ENCODE assay signal across 8 mouse cellular contexts in the genomic region with DNA sequence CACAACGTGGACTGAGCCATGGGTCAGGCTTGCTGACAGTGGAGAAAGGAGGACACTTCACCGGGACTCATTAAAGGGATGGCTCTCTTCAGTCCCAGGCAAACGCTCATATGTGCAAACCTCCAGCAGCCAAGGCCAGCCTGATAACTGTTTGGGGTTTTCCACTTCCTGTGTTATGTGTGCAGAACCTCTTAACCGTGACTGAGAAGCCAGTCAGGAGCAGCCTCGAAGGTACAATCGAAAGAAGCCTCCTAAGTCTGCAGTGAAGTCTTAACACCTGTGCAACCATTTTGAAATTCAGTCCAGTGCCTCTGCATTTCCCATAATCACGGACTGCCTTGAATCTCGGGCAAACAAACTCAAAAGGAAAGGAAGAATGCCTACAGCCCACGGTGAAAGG. TPM values are rescaled to one million over a fixed set of nuclear protein-coding genes. Genes with fewer than 3 reads are reported as not detected.
DNase-seq lines count a peak whose midpoint lies in the region; ATAC-seq lines count a peak whose summit lies in the region.

No protein-coding gene starts in this region.

- no peak overlapping the region for H3K27ac ChIP-seq in heart, embryonic 13.5 days (replicated peaks)
- no peak overlapping the region for H3K27ac ChIP-seq in liver, embryonic 16.5 days (ENCODE audit: low read length)

- no peaks in the 10 kb centered on the region for H3K36me3 ChIP-seq in heart, embryonic 13.5 days
- no peaks in the 10 kb centered on the region for H3K36me3 ChIP-seq in liver, embryonic 16.5 days (ENCODE audit: control insufficient read depth, insufficient read depth)

- H3K4me3 ChIP-seq in heart, embryonic 13.5 days: peak overlapping the region; percentile 84
- H3K4me3 ChIP-seq in liver, embryonic 16.5 days (ENCODE audit: low read depth, low read length): peak overlapping the region; percentile 22

- peaks cover 19% of the 10 kb centered on the region for H3K27me3 ChIP-seq in heart, embryonic 13.5 days (replicated peaks)
- peaks cover 48% of the 10 kb centered on the region for H3K27me3 ChIP-seq in liver, embryonic 16.5 days (ENCODE audit: control insufficient read depth, insufficient read depth, low read depth, low read length)

- peaks cover 67% of the 10 kb centered on the region for H3K4me1 ChIP-seq in heart, embryonic 13.5 days
- H3K4me1 ChIP-seq in liver, embryonic 16.5 days (ENCODE audit: control insufficient read depth, low read depth, low read length): peaks cover 28% of the 10 kb centered on the region

- ATAC-seq in heart, embryonic 13.5 days (ENCODE audit: extremely low read depth, insufficient number of reproducible peaks, low FRiP score, low TSS enrichment): no peak
- no peak for ATAC-seq in liver, embryonic 16.5 days (ENCODE audit: low read depth)
- ATAC-seq in granulocyte monocyte progenitor cell, adult 5-6 weeks (replicated peaks; ENCODE audit: poor library complexity, severe bottlenecking): no peak

- WGBS in heart, embryonic 13.5 days: 29% methylated on average over 9 of the region's 9 CpGs
- 8% methylated on average over 9 of the region's 9 CpGs for WGBS in liver, embryonic 16.5 days (ENCODE audit: insufficient replicate concordance)

- H3K4me2 ChIP-seq in heart, embryonic 13.5 days: peak overlapping the region; percentile 100
- peak overlapping the region; percentile 93 for H3K4me2 ChIP-seq in liver, embryonic 16.5 days (ENCODE audit: low read depth, low read length)

- H3K9me3 ChIP-seq in heart, embryonic 13.5 days: no peaks in the 10 kb centered on the region
- no peaks in the 10 kb centered on the region for H3K9me3 ChIP-seq in liver, embryonic 16.5 days (replicated peaks; ENCODE audit: control insufficient read depth, low read length)

- DNase-seq in heart, adult 9 months (ENCODE audit: low spot score in 2 of 2): no peak
- peak; percentile 47 to 53 for DNase-seq in B cell, adult 2 months
- DNase-seq in c-Kit-positive CD71-negative TER-119-negative erythroid progenitor cells, embryonic 14.5 days (ENCODE audit: low read depth): peak; percentile 29
- DNase-seq in right cerebral cortex, postnatal 25 days: no peak
- DNase-seq in right cerebral cortex, postnatal 10 days (ENCODE audit: low spot score in 2 of 2): no peak

- H3K9ac ChIP-seq in heart, embryonic 13.5 days: peak overlapping the region; percentile 89
- H3K9ac ChIP-seq in liver, embryonic 16.5 days (ENCODE audit: low read depth, low read length): no peak overlapping the region

RNA-seq across cellular contexts. Expression of a gene that starts 3.1 kb away (rescaled TPM):
- 0.51 and 0.83 TPM in 2 replicates for polyA plus RNA-seq in heart, embryonic 13.5 days (2015; fragmentation: Nextera tagmentation; extraction: Ambion mirVana)
- 0.59 and 0.63 TPM in 2 replicates for polyA plus RNA-seq in liver, embryonic 16.5 days (2015; fragmentation: Nextera tagmentation; extraction: Ambion mirVana)
- 13.2 and 13.9 TPM in 2 replicates for total RNA-seq in granulocyte monocyte progenitor cell, adult 5-6 weeks (2014; fragmentation: Nextera tagmentation)
- 7.5 and 7.8 TPM in 2 replicates for total RNA-seq in granulocyte monocyte progenitor cell, adult 5-6 weeks (2017)

Comparison
In these comparisons a context has a peak if more than half of its experiments do, and no peak if none do; other contexts are left out.
1. DNase-seq: peak in B cell, adult 2 months (2 of 2) and c-Kit-positive CD71-negative TER-119-negative erythroid progenitor cells, embryonic 14.5 days (single experiment); none in heart, adult 9 months (0 of 2), right cerebral cortex, postnatal 25 days (single experiment) and right cerebral cortex, postnatal 10 days (0 of 2).